Mouse (Mus musculus): ENCODE data around the gene Pxmp2. TPM values are rescaled to one million over a fixed set of nuclear protein-coding genes. Genes with fewer than 3 reads are reported as not detected.

Gene Pxmp2
- polyA plus RNA-seq, 1 experiment from 2014 or later = 9.2 TPM

Other genes starting within 250 kb of the Pxmp2 start
- gene Gm17655, start 213.7 kb downstream of the Pxmp2 start, polyA plus RNA-seq (2014; fragmentation: Nextera tagmentation; extraction: Ambion mirVana) = 3.9 and 5.5 TPM in 2 replicates
- gene Gm35315, start 191.8 kb downstream of the Pxmp2 start, polyA plus RNA-seq (2014; fragmentation: Nextera tagmentation; extraction: Ambion mirVana) = 0.46 and 0.47 TPM in 2 replicates
- 1.7 and 3.2 TPM in 2 replicates for gene Plcxd1, start 186.2 kb downstream of the Pxmp2 start, polyA plus RNA-seq (2014; fragmentation: Nextera tagmentation; extraction: Ambion mirVana)
- 53.1 and 55.9 TPM in 2 replicates for gene Gtpbp6, start 178.0 kb downstream of the Pxmp2 start, polyA plus RNA-seq (2014; fragmentation: Nextera tagmentation; extraction: Ambion mirVana)
- gene Zfp605, start 176.1 kb downstream of the Pxmp2 start, polyA plus RNA-seq (2014; fragmentation: Nextera tagmentation; extraction: Ambion mirVana) = 11.6 and 14.6 TPM in 2 replicates
- gene Chfr, start 150.3 kb downstream of the Pxmp2 start, polyA plus RNA-seq (2014; fragmentation: Nextera tagmentation; extraction: Ambion mirVana) = 86.9 and 88.2 TPM in 2 replicates
- gene Golga3, start 109.5 kb downstream of the Pxmp2 start, polyA plus RNA-seq (2014; fragmentation: Nextera tagmentation; extraction: Ambion mirVana) = 28.2 and 30.6 TPM in 2 replicates
- gene Ankle2, start 55.2 kb downstream of the Pxmp2 start, polyA plus RNA-seq (2014; fragmentation: Nextera tagmentation; extraction: Ambion mirVana) = 26.1 and 27.8 TPM in 2 replicates
- gene Pgam5, start 16.3 kb downstream of the Pxmp2 start, polyA plus RNA-seq (2014; fragmentation: Nextera tagmentation; extraction: Ambion mirVana) = 108 and 109 TPM in 2 replicates
- gene Pole, start 120 bp upstream of the Pxmp2 start, polyA plus RNA-seq (2014; fragmentation: Nextera tagmentation; extraction: Ambion mirVana) = 8.2 and 9.8 TPM in 2 replicates
- 9.9 and 12.2 TPM in 2 replicates for gene P2rx2, start 57.0 kb upstream of the Pxmp2 start, polyA plus RNA-seq (2014; fragmentation: Nextera tagmentation; extraction: Ambion mirVana)
- gene Lrcol1, start 58.5 kb upstream of the Pxmp2 start, polyA plus RNA-seq (2014; fragmentation: Nextera tagmentation; extraction: Ambion mirVana) = not detected in 2 replicates
- gene Fbrsl1, start 162.3 kb upstream of the Pxmp2 start, polyA plus RNA-seq (2014; fragmentation: Nextera tagmentation; extraction: Ambion mirVana) = 23.8 and 24.8 TPM in 2 replicates